Mouse (Mus musculus) ES-E14 (cell line): ENCODE measurements around the gene Tfdp1. TPM values are rescaled to one million over a fixed set of nuclear protein-coding genes. Genes with fewer than 3 reads are reported as not detected.
A peak's percentile ranks its signal among the peaks of the same experiment; 100 is the strongest.
"Not testable (repeated sequence)": the region's sequence is repeated elsewhere in the genome, so short reads cannot be mapped to it uniquely, and the experiment has no call there.

Experiments used
- DNase-seq: peaks from one replicate; pipeline ENCODE4 v3.0.0-alpha.2; 2013; ENCODE audit warnings: low read depth, low spot score
- H3K27ac ChIP-seq: 2 replicates; pipeline ENCODE4 v1.5.1; 2012; ENCODE audit warnings: low read depth, mild to moderate bottlenecking, low read length, moderate library complexity, mixed read lengths; ENCODE audit not compliant: poor library complexity, insufficient read depth, severe bottlenecking
- H3K36me3 ChIP-seq: 2 replicates; pipeline ENCODE4 v1.6.1; 2012; ENCODE audit warnings: mild to moderate bottlenecking, low read length, moderate library complexity, mixed read lengths; ENCODE audit not compliant: control insufficient read depth, poor library complexity, insufficient read depth, severe bottlenecking
- H3K4me1 ChIP-seq, 2 experiments: fragments of 150-350 bp in 1 of 2; sonication (generic) in 1 of 2; 2 replicates each; pipeline ENCODE4 v1.6.1; 2012; ENCODE audit warnings: low read length in 2 of 2, mild to moderate bottlenecking in 1 of 2, mixed read lengths in 1 of 2; ENCODE audit not compliant: control insufficient read depth in 2 of 2, insufficient read depth in 2 of 2, poor library complexity in 1 of 2
- H3K4me3 ChIP-seq, 2 experiments: fragments of 150-350 bp in 1 of 2; sonication (generic) in 1 of 2; 2 replicates each; pipeline ENCODE4 v1.5.1; 2012; ENCODE audit warnings: low read length in 2 of 2, low read depth in 1 of 2, mild to moderate bottlenecking in 1 of 2, mixed read lengths in 1 of 2; ENCODE audit not compliant: insufficient read depth in 1 of 2, poor library complexity in 1 of 2, severe bottlenecking in 1 of 2
- H3K9ac ChIP-seq: 2 replicates; pipeline ENCODE4 v1.6.1; 2012; ENCODE audit warnings: low read depth, mild to moderate bottlenecking, low read length, mixed read lengths; ENCODE audit not compliant: poor library complexity, insufficient read depth, severe bottlenecking
- H3K9me3 ChIP-seq: fragments of 150-350 bp; sonication (generic); 2 replicates; pipeline ENCODE4 v1.6.1; 2012; ENCODE audit warnings: low read depth, mild to moderate bottlenecking, low read length; ENCODE audit not compliant: control insufficient read depth, insufficient read depth
- CHD2 ChIP-seq: IDR thresholded peaks from 2 replicates; pipeline ENCODE4 v1.6.1; 2014; ENCODE audit warnings: mild to moderate bottlenecking, low read depth, low read length, inconsistent platforms
- HCFC1 ChIP-seq: IDR thresholded peaks from 2 replicates; pipeline ENCODE4 v1.6.1; 2012; ENCODE audit warnings: low read length, inconsistent platforms, borderline replicate concordance; ENCODE audit not compliant: insufficient read depth
- MAFK ChIP-seq: IDR thresholded peaks from 2 replicates; pipeline ENCODE4 v1.6.1; 2014; ENCODE audit warnings: mild to moderate bottlenecking, low read depth, low read length, inconsistent platforms; ENCODE audit not compliant: insufficient read depth
- ZC3H11A ChIP-seq: IDR thresholded peaks from 2 replicates; pipeline ENCODE4 v1.6.1; 2012; ENCODE audit warnings: low read depth, mild to moderate bottlenecking, inconsistent platforms, low read length, borderline replicate concordance
- ZNF384 ChIP-seq: IDR thresholded peaks from 2 replicates; pipeline ENCODE4 v1.6.1; 2012; ENCODE audit warnings: low read depth, low read length, inconsistent platforms
- in situ Hi-C, 2 experiments: fragments of 600-800 bp; cut with MboI; formaldehyde crosslinking; loops; one replicate each; pipeline ENCODE4 v1.15.1; 2025; ENCODE audit warnings: low sequenced_read_pairs in 2 of 2, inconsistent platforms in 1 of 2; ENCODE audit not compliant: unreplicated experiment in 2 of 2
- total RNA-seq: library from RNA; depleted of rRNA; stranded (reverse); fragments of 300-350 nt; gene quantifications from 2 replicates; pipeline ENCODE4 v1.2.3, GENCODE M21; 2012

The Tfdp1 gene
- total RNA-seq, 1 experiment, result 110 TPM

GRCm38 (mm10) chr8:13314922-13315321 is 23.6 kb upstream of the Tfdp1 start:
- Histone ChIP-seq H3K9me3 (no peaks in the 10 kb centered on the region), H3K36me3 (no peaks in the 10 kb centered on the region; the same call in 1 of the 2 replicates), H3K9ac (no peak overlapping the region), H3K4me1 (peaks cover 0 to 2% of the 10 kb centered on the region in 2 experiments; a peak in 1 of 4 replicates), H3K27ac (no peak overlapping the region), H3K4me3 (no peak overlapping the region)
- in situ Hi-C loops, result no loop called here
- DNase-seq, result no peak
- TF ChIP-seq CHD2, result no peak
- TF ChIP-seq ZC3H11A, result no peak
- no peak for TF ChIP-seq MAFK
- TF ChIP-seq HCFC1, result no peak
- no peak for TF ChIP-seq ZNF384

GRCm38 (mm10) chr8:13316671-13317070 is 21.9 kb upstream of the Tfdp1 start:
- no peaks in the 10 kb centered on the region; the same call in 1 of the 2 replicates for H3K36me3 ChIP-seq

GRCm38 (mm10) chr8:13326598-13326997 is 12.0 kb upstream of the Tfdp1 start:
- no peaks in the 10 kb centered on the region for H3K4me1 ChIP-seq
- in situ Hi-C loops, result no loop called here
- no peak overlapping the region for H3K4me3 ChIP-seq
- H3K9me3 ChIP-seq, result no peaks in the 10 kb centered on the region
- H3K36me3 ChIP-seq, result no peaks in the 10 kb centered on the region
- TF ChIP-seq ZNF384, result no peak
- TF ChIP-seq CHD2, result no peak
- no peak for TF ChIP-seq ZC3H11A
- TF ChIP-seq MAFK, result no peak
- TF ChIP-seq HCFC1, result no peak
- DNase-seq, result no peak
- no peak overlapping the region for H3K27ac ChIP-seq
- H3K9ac ChIP-seq, result no peak overlapping the region

More at GRCm38 (mm10) chr8:13316671-13317070, 21.9 kb upstream of the Tfdp1 start:
- Histone ChIP-seq H3K27ac (no peak overlapping the region), H3K4me3 (no peak overlapping the region), H3K9ac (no peak overlapping the region), H3K9me3 (no peaks in the 10 kb centered on the region), H3K4me1 (peaks cover 0 to 2% of the 10 kb centered on the region in 2 experiments; a peak in 1 of 4 replicates)
- in situ Hi-C loops, result no loop called here
- TF ChIP-seq ZC3H11A (no peak), MAFK (no peak), ZNF384 (no peak)
- no peak for DNase-seq

DNA sequence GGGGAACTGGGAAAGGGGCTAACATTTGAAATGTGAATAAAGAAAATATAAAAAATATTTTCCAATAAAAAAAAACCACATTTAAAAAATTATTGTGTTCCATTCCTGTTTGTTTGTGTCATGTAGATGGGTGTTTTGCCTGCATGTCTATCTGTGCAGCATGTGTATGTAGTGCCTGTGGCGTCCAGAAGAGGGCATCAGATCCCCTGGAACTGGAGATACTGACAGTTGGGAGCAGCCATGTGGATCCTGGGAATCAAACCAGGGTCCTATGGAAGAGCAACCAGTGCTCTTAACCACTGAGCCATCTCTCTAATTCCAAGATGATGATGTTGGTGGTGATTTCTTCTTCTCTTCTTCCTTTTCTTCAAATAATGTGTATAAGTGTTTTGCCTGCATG is 3.9 kb upstream of the Tfdp1 start:
- H3K4me1 ChIP-seq, result peaks cover 3 to 9% of the 10 kb centered on the region in 2 experiments; a peak in 3 of 4 replicates
- H3K4me3 ChIP-seq, result no peak overlapping the region
- no peak overlapping the region for H3K9ac ChIP-seq
- no peaks in the 10 kb centered on the region for H3K9me3 ChIP-seq
- in situ Hi-C loops, result no loop called here
- peak; percentile 53 for DNase-seq
- no peaks in the 10 kb centered on the region for H3K36me3 ChIP-seq
- no peak overlapping the region for H3K27ac ChIP-seq
- no peak for TF ChIP-seq MAFK
- no peak for TF ChIP-seq CHD2
- TF ChIP-seq ZC3H11A, result no peak
- TF ChIP-seq HCFC1, result no peak
- TF ChIP-seq ZNF384, result no peak

- DNase-seq, H3K27ac ChIP-seq, H3K9me3 ChIP-seq, in situ Hi-C loops, H3K9ac ChIP-seq, H3K4me3 ChIP-seq: not testable (repeated sequence)
- Histone ChIP-seq H3K36me3 (peaks cover 12% of the 10 kb centered on the region), H3K4me1 (peaks cover 5 to 13% of the 10 kb centered on the region in 2 experiments)
Measured at GRCm38 (mm10) chr8:13337245-13337644, 1.3 kb upstream of the Tfdp1 start.
